Mouse (Mus musculus) urinary bladder, postnatal 10 days (tissue): ENCODE data around the gene Aadac.

Source experiments
- DNase-seq: peaks from one replicate; pipeline ENCODE4 v3.0.0; 2022; ENCODE audit warnings: low spot score

Gene Aadac

DNA sequence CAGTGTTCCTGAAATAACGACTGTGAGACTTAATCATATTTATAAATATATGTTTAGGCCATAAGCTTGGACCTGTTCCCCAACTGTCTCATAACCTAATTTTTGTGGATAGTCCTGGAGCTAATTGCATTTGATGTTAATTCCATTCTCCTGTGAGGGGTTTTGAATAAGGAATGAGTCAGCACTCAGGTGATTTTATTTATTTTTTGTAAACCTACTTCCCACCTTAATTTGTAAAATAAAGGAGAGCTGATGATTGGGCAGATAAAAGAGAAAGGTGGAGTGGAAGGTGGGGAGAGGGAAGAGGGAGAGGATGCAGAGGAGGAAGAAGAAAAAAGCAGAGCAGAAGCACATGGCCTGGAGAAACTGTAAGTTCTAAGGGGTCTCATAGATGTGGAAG, at the start of gene Aadac:
Gene Aadac (plus strand): TSS at position 301 of the 400 bp plus-strand sequence.
- no peak for DNase-seq

DNA sequence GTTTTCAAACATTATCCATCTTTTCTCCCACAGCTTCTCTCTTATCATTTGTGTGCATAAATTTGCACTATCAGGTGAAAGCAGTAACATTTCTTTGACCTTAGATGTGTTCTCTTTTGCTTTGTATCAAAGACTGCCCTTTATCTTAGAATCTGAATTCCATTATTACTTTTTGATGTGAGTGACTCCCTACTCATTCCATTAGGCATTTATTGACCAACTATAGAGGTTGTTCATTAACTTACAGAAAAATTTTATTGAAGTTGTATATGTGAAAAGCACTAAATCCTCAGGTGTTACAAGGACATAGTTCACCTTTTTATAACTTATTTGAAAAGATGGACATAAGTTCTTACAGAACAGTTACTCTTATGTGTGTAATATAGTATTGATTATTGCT, 21.9 kb upstream of the Aadac start:
- DNase-seq: no peak

DNA sequence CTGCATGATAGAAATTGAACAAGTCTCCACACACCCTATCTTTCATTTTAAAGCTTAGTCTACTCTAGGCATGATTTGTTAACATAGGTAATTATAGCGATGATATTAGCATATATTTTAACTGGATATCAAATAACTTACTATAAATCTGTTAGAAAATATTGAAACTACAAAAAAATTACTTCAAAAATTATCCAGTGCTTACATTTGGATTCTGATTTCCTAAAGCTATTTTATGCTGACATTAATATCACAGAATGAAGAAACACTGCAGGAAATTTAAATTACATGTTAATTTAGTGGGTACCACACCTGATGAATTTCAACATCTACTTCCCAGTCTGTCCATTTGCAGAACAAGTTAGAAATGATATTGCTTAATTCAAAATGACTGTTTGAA, 19.1 kb upstream of the Aadac start, which contains the start of gene Aadacl2:
Gene Aadacl2 (plus strand): TSS at position 301 of the 400 bp plus-strand sequence.
- no peak for DNase-seq

DNA sequence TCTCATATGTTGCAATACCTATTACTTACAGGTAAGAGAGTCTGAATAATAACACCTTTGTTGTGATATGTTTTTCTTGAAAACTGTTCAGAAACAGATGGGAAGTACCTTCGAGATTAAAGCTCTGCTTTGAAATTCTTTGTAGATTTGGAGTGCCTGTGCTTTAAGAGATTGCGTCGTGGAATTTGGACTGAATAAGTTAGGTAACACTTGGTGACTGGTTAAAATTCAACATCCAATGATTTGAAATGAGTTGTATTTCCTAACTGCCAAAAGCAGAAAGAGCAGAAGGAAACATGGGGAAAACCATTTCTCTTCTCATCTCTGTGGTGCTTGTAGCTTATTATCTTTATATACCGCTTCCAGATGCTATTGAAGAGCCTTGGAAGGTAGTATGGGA, 6.0 kb downstream of the Aadac start:
- DNase-seq: no peak

DNA sequence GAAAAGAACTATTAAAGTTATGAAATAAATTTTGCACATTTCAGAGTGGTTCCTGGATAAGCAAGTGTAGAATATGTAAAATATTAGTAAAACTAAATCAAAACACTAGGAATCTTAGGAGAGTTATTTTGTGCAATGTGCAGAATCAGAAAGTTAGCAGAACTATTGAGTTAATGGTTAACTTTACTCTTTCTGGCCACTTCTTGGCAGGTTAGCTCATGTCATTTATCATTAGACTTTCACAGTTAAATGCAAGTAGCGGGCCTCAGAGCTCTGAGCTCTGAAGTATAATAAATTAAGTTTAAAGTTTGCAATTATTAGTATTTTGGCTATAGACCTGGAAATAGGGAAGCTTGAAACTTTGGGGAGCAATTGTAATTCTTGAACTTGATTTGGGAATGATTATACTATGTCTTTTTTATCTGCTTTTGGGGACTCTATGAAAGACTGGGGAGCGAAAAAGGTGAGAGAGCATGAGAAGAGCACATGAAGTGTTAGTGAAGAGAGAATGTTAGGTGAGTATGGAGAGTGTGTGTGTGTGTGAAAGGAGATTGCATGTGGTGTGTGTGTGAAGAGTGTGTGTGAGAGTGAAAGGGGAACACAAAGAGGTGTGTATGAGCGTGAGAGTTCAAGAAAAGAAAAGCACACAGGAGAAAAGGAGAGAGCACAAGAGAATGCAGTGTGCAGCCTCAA, 20.9 kb downstream of the Aadac start:
- no peak for DNase-seq

DNA sequence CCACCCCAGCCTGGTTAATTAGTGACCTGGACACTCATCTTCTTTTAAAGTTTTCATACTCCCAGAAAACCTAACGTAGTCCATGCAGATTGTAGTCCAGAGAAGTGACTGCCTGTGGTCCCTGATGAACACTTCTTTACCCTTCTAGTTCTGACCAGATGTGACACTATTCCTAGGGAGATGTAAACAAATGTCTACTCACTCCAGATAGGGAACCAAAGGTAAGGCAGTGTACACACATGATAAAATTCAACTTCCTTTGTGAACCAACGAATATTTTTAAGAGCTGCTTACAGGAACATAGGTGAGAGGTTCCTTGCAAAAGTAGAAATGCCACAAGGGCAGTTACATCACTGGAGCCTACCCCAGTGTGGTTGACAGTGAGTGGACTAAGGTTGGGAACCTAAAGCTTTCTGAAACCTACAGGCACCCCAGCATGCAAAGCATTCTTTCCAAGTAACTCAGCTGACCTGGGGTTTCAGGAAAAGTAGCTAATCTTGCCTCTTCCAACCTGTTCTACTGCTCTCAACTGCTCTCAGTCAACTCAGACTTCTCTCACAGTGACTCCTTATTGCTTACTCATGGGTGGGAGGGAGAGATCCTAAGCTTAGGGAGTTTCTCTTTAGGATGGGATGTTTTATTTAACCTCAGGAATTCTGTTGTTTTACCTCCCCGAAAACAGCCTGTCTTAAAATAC, 27.9 kb downstream of the Aadac start:
- DNase-seq: no peak

DNA sequence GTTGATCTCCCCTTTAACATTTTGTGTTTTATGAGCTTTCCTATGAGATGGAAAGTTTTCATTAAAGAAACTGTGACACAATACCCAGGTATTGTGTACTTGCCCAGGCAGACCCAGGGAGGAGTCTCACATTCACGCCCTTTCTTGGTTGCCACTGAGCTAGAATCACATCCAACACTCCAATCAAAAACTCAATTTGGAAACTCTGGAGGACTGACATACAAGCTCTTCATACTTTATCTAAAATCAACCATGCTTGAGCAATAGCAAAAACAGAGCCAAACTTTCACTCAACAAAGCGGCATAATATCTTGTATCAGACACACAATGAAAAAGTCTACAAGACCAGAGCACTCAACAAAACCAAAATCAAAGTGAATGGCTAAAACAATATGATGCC, 28.4 kb downstream of the Aadac start:
- no peak for DNase-seq

DNA sequence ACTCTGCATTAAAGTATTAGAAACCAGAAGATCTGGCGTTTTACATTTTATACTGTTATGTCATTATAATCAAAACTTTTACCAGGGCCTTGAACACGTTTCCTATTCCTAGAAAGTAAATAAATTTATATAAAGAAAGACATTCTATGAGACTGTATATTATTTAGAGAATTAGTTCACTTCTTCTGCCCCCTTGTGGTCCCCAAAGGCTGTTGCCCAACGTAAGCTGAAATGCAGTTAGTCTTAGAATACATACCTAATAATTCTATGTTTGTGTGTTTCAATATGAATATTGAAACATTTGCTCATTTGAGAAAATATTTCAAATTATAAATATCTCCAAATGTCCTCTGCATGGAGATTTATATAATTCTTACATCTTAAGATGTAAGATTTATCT, 30.9 kb downstream of the Aadac start:
- no peak for DNase-seq

DNA sequence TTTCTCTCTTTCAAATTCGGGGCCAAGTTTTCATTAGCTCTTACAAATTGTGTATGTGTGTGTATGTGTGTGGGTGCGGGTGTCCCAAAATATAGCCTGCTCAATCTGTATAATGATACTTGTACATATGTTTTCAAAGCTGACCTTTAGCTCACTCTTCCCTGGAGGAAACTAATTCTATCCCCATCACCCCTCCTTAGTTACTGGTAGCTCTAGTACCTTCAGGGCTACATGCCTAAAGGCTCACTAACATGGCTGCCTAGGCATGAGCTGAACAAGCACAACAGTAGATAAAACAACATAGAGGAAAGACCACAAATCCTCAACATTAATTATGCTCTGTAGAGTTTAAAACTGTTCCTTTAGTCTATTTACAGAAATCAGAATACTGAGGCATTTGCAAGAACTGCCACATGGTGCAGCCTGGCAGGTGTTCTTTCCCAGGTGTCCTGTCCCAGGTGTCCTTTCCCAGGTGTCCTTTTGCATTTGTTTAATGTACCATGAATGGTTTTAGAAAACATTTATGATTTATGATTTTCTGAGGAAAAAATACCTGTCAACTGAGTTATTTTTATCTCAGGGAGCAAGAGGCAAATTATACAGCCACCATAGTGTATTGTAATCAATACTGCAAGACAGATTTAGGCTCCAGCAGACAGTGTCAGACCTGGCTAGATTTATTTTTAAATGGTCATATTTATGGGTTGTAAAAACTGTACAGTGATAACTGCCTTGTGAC, 31.7 kb downstream of the Aadac start:
- DNase-seq: no peak

DNA sequence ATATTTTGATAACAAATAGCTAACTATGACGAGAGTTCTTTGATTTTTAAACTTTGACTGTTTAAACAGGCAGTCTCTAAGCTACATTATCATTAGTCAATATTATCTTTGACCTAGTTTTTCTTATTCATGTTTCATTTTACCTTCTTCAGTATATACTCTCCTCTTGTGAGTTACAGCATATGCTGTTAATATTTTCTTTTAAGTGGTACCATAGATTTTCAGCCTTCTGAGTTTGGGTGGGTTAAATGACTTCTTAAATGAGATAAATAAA, 32.2 kb downstream of the Aadac start:
- DNase-seq: no peak

DNA sequence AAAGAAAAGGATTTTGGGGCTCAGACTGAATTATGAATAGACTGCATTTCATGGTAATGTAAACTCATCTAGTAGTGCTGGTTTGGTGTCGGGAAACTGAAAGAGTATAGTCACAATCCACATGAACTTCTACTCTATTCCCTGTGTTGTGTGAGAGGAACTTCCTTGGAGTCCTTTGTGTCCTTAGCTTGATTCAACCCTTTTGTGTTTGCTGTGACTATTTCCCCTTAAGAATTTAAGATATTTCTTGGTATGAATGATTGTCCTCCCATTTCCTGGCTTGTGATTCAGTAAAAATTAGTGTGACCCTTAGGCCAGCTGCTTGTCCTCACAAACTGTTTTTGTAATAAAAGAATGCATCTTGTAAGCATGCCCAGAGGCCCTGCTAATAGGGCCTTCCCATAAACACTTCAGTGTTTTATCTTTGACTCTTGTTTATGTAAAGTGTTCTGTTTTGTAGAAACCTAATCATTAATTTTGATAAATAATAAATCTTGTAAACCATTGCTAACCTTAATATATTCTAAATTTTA, 53.4 kb downstream of the Aadac start:
- DNase-seq: no peak

DNA sequence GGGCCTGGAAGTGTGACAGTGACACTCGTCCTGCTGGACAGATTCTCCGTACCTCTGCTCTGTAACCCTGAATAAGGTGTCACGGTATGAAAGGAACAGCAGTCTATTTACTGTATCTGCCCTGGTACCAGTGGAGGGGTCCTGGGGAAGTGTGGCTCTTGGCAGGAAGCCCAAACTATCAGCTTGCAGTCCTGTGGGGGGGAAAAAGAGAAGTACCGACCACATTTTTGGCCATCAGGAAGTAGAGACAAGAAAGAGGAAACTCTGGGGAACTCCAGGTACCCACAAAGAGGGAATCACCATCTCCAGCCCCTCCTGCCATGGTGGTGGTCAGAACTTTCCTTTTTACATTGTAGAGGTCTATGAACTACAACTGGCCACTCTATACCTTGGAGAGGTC, 55.1 kb downstream of the Aadac start:
- DNase-seq: no peak

DNA sequence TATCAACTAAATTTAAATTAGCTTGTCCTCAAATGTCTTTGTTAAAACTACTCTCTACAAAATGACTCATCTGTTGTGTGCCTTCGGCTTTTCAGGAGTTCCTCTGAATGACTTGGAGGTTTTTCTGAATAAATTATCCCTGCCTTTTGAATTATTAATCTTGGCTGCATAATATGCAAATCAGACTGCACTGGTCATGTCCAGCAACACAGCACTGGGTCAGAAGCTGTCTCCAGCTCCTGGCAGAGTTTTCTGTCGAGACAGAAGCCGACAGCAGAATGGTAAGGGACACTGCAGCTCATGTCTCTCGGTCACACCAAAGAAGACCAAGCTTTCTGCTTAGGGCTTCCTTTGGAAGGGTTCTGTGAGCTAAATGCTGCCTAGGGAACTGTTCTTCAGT, 56.1 kb downstream of the Aadac start, which contains the start of gene Sucnr1:
Gene Sucnr1 (plus strand): TSS at position 222 of the 400 bp plus-strand sequence.
- no peak for DNase-seq

DNA sequence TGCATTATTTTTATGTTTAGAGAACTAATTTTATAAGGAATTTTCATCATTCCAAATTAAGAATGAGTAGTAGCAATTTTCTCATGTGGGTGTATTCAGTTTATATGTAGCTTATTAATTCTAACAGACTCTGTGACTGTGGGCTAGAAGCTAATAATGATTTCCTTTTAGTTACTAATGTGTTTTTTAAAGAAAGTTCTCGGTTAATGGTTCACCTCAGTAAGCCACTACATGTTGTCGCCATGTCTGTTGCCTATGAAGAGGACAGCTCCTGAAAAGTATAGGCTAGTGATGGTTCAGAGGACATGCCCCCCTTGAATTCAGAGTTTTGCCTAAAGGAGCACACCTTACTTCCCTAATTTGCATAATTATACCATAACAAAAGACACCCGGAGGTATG, 57.2 kb downstream of the Aadac start:
- no peak for DNase-seq

DNA sequence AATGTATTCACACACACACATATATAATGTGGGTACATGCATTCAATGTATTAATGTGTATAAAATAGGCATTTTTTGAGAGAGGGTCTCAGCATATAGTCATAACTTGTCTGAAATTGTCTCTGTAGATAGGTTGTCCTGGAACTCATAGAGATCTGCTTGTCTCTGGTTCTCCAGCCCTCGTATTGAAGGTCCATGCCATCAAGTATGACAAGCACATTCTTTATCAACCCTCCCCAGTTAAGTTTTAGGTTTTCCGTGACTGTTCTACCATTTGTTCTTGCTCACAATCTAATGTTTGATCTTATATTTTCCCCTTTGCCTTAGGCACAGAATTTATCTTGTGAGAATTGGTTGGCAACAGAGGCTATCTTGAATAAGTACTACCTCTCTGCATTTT, 60.2 kb downstream of the Aadac start:
- no peak for DNase-seq
